Mouse (Mus musculus): Measurements from ENCODE around the gene Laptm5. TPM values are rescaled to one million over a fixed set of nuclear protein-coding genes. Genes with fewer than 3 reads are reported as not detected.

Laptm5 gene
- 4.8 and 5.4 TPM in 2 replicates for total RNA-seq (2014; rRNA removed)
- polyA plus RNA-seq (2012; rRNA removed) = 18.9 and 31.5 TPM in 2 replicates

DNA sequence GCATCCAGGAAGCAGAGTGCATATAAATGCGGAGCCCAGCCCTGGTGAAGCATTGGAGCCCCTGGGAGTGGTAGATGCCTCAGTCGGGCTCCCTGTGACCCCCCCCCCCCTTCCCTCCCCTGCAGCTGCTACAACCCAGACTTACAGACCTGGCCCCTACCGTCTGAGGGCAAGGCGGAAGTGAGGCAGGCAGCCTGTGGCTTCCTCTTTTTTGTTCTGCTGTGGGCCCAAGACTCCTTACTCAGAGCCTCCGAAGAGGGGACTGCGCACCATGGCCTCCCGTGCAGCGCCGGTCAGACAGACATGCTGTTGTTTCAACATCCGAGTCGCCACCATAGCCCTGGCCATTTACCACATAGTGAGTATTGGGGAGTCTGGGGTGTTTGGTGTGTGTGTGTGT is at the start of gene Laptm5:
TSS of gene Laptm5 (plus strand) at position 49 of the 400 bp plus-strand sequence.
- H3K9ac ChIP-seq (ENCODE audit: low read depth, low read length) = peak within 1 kb of the TSS; percentile 54
- peak within 1 kb of the TSS; percentile 63 for H3K27ac ChIP-seq (replicated peaks; ENCODE audit: insufficient read depth, low read depth, low read length)
- no peaks in the 10 kb centered on the region for H3K27me3 ChIP-seq (ENCODE audit: control insufficient read depth, insufficient read depth, low read length)
- no peak for DNase-seq (ENCODE audit: extremely low read depth, low read depth, low spot score)
- H3K4me1 ChIP-seq (ENCODE audit: control insufficient read depth, insufficient read depth, low read length) = no peaks in the 10 kb centered on the region
- WGBS = 69% methylated on average over 11 of the region's 11 CpGs
- no peaks in the 10 kb centered on the region for H3K36me3 ChIP-seq (ENCODE audit: control insufficient read depth, insufficient read depth, low read length)
- H3K4me3 ChIP-seq (ENCODE audit: insufficient read depth, low read depth, low read length) = peak within 1 kb of the TSS; percentile 45
- no peak for TF ChIP-seq CTCF (IDR thresholded peaks at IDR 0.05; ENCODE audit: low read depth, low read length)
- TF ChIP-seq POLR2A (IDR thresholded peaks at IDR 0.05; ENCODE audit: extremely low read depth, insufficient read depth, low read length) = no peak
- H3K79me2 ChIP-seq (ENCODE audit: control insufficient read depth, insufficient read depth, low read length) = no peaks in the 10 kb centered on the region

DNA sequence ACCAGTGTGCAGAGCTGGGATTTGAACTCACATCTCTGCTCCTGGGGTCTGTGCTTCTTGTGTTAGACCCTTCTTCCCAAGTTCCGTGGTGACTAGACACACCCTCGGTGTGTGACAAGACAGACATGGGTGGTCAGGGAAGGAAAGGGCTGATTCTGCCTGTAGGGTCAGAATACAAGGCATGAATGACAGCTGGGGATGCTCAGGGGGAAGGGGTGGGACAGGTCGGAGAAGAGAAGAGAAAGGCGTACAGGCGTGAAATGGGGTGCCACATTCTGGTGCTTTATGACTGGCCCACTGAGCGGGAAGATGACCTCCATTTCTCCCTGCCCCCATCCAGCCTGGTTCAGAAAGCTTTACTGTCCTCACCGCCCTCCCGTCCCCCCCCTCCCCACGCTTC is 47.5 kb upstream of the Laptm5 start:
- no peaks in the 10 kb centered on the region for H3K4me1 ChIP-seq (ENCODE audit: control insufficient read depth, insufficient read depth, low read length)
- H3K4me3 ChIP-seq (ENCODE audit: insufficient read depth, low read depth, low read length) = no peak overlapping the region
- WGBS = 53% methylated on average over 7 of the region's 9 CpGs
- no peak for DNase-seq (ENCODE audit: extremely low read depth, low read depth, low spot score)
- H3K9ac ChIP-seq (ENCODE audit: low read depth, low read length) = no peak overlapping the region
- no peaks in the 10 kb centered on the region for H3K27me3 ChIP-seq (ENCODE audit: control insufficient read depth, insufficient read depth, low read length)
- H3K36me3 ChIP-seq (ENCODE audit: control insufficient read depth, insufficient read depth, low read length) = no peaks in the 10 kb centered on the region
- H3K27ac ChIP-seq (replicated peaks; ENCODE audit: insufficient read depth, low read depth, low read length) = no peak overlapping the region
- TF ChIP-seq CTCF (IDR thresholded peaks at IDR 0.05; ENCODE audit: low read depth, low read length) = no peak
- no peak for TF ChIP-seq POLR2A (IDR thresholded peaks at IDR 0.05; ENCODE audit: extremely low read depth, insufficient read depth, low read length)
- H3K79me2 ChIP-seq (ENCODE audit: control insufficient read depth, insufficient read depth, low read length) = no peaks in the 10 kb centered on the region

- DNase-seq (ENCODE audit: extremely low read depth, low read depth, low spot score) = no peak
- Histone ChIP-seq H3K4me3 (ENCODE audit: insufficient read depth, low read depth, low read length) (no peak overlapping the region), H3K79me2 (ENCODE audit: control insufficient read depth, insufficient read depth, low read length) (no peaks in the 10 kb centered on the region), H3K27ac (replicated peaks; ENCODE audit: insufficient read depth, low read depth, low read length) (no peak overlapping the region), H3K9ac (ENCODE audit: low read depth, low read length) (no peak overlapping the region), H3K36me3 (ENCODE audit: control insufficient read depth, insufficient read depth, low read length) (no peaks in the 10 kb centered on the region), H3K27me3 (ENCODE audit: control insufficient read depth, insufficient read depth, low read length) (no peaks in the 10 kb centered on the region), H3K4me1 (ENCODE audit: control insufficient read depth, insufficient read depth, low read length) (no peaks in the 10 kb centered on the region)
- TF ChIP-seq CTCF (IDR thresholded peaks at IDR 0.05; ENCODE audit: low read depth, low read length) (no peak), POLR2A (IDR thresholded peaks at IDR 0.05; ENCODE audit: extremely low read depth, insufficient read depth, low read length) (no peak)
- 46% methylated on average over 8 of the region's 8 CpGs for WGBS
Measured at GRCm38 (mm10) chr4:130865901-130866371, 47.0 kb upstream of the Laptm5 start.

DNA sequence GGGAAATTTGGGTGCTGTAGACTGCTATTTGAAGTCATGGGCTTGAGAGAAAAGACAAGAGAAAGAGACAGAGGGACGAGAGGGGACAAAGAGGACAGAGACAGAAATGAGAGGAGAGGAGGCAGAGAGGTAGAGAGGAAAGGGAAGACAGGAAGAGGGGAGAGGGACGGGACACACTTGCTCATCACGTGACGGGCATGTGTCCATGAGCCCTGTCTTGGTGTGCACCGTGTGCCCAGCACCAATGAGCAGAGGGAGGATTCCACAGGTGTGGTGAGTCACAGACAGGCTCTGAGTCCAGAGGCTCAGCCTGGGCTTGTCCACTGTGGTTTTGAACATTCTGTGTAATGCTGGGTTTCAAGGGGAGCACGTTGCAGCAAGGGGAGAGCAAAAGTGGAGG is 45.0 kb upstream of the Laptm5 start:
- no peak overlapping the region for H3K9ac ChIP-seq (ENCODE audit: low read depth, low read length)
- H3K4me1 ChIP-seq (ENCODE audit: control insufficient read depth, insufficient read depth, low read length) = no peaks in the 10 kb centered on the region
- no peaks in the 10 kb centered on the region for H3K27me3 ChIP-seq (ENCODE audit: control insufficient read depth, insufficient read depth, low read length)
- no peak overlapping the region for H3K27ac ChIP-seq (replicated peaks; ENCODE audit: insufficient read depth, low read depth, low read length)
- no peak overlapping the region for H3K4me3 ChIP-seq (ENCODE audit: insufficient read depth, low read depth, low read length)
- no peaks in the 10 kb centered on the region for H3K79me2 ChIP-seq (ENCODE audit: control insufficient read depth, insufficient read depth, low read length)
- no peak for DNase-seq (ENCODE audit: extremely low read depth, low read depth, low spot score)
- TF ChIP-seq CTCF (IDR thresholded peaks at IDR 0.05; ENCODE audit: low read depth, low read length) = no peak
- no peak for TF ChIP-seq POLR2A (IDR thresholded peaks at IDR 0.05; ENCODE audit: extremely low read depth, insufficient read depth, low read length)
- H3K36me3 ChIP-seq (ENCODE audit: control insufficient read depth, insufficient read depth, low read length) = no peaks in the 10 kb centered on the region
- 53% methylated on average over 6 of the region's 6 CpGs for WGBS

DNA sequence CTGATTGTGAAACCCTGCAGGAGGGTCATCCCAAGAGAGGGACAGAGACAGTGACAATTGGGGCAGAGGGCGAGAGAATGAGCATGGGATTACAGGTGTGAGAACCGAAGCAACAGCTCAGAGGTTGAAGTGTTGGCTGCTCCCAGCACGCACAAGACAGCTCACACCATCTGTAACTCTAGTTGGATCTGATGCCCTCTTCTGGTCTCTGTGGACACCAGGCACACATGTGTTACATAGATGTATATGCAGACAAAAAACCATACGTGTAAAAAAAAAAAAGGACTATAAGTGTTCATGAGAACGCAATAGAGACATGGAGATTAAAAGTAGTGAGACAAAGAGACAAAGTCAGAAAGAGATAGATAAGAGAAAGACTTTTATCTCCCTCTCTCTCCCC is 44.1 kb upstream of the Laptm5 start:
- Histone ChIP-seq H3K27me3 (ENCODE audit: control insufficient read depth, insufficient read depth, low read length) (no peaks in the 10 kb centered on the region), H3K9ac (ENCODE audit: low read depth, low read length) (no peak overlapping the region), H3K36me3 (ENCODE audit: control insufficient read depth, insufficient read depth, low read length) (no peaks in the 10 kb centered on the region), H3K4me1 (ENCODE audit: control insufficient read depth, insufficient read depth, low read length) (no peaks in the 10 kb centered on the region), H3K27ac (replicated peaks; ENCODE audit: insufficient read depth, low read depth, low read length) (no peak overlapping the region), H3K79me2 (ENCODE audit: control insufficient read depth, insufficient read depth, low read length) (no peaks in the 10 kb centered on the region), H3K4me3 (ENCODE audit: insufficient read depth, low read depth, low read length) (no peak overlapping the region)
- no peak for DNase-seq (ENCODE audit: extremely low read depth, low read depth, low spot score)
- TF ChIP-seq CTCF (IDR thresholded peaks at IDR 0.05; ENCODE audit: low read depth, low read length) (no peak), POLR2A (IDR thresholded peaks at IDR 0.05; ENCODE audit: extremely low read depth, insufficient read depth, low read length) (no peak)
- 46% methylated on average over 5 of the region's 5 CpGs for WGBS

- 57% methylated on average over 11 of the region's 11 CpGs for WGBS
- DNase-seq (ENCODE audit: extremely low read depth, low read depth, low spot score) = no peak
- Histone ChIP-seq H3K9ac (ENCODE audit: low read depth, low read length) (no peak overlapping the region), H3K36me3 (ENCODE audit: control insufficient read depth, insufficient read depth, low read length) (no peaks in the 10 kb centered on the region), H3K79me2 (ENCODE audit: control insufficient read depth, insufficient read depth, low read length) (no peaks in the 10 kb centered on the region), H3K4me1 (ENCODE audit: control insufficient read depth, insufficient read depth, low read length) (no peaks in the 10 kb centered on the region), H3K4me3 (ENCODE audit: insufficient read depth, low read depth, low read length) (no peak overlapping the region), H3K27ac (replicated peaks; ENCODE audit: insufficient read depth, low read depth, low read length) (no peak overlapping the region), H3K27me3 (ENCODE audit: control insufficient read depth, insufficient read depth, low read length) (no peaks in the 10 kb centered on the region)
- no peak for TF ChIP-seq POLR2A (IDR thresholded peaks at IDR 0.05; ENCODE audit: extremely low read depth, insufficient read depth, low read length)
- no peak for TF ChIP-seq CTCF (IDR thresholded peaks at IDR 0.05; ENCODE audit: low read depth, low read length)
Measured at GRCm38 (mm10) chr4:130872414-130872813, 40.5 kb upstream of the Laptm5 start.

Data from liver, adult 2 months (tissue).